Mouse (Mus musculus) megakaryocyte, embryonic 14.5 days (primary cell): ENCODE results near the gene Selenon.

ENCODE experiments used
- FLI1 ChIP-seq: IDR thresholded peaks from 2 replicates; pipeline ENCODE4 v1.6.1; 2012; ENCODE audit warnings: low read length, inconsistent platforms, mixed read lengths
- GATA1 ChIP-seq: IDR thresholded peaks from 3 replicates; pipeline ENCODE4 v1.6.1; 2012; ENCODE audit warnings: mixed read lengths, low read length, inconsistent platforms, borderline replicate concordance

DNA sequence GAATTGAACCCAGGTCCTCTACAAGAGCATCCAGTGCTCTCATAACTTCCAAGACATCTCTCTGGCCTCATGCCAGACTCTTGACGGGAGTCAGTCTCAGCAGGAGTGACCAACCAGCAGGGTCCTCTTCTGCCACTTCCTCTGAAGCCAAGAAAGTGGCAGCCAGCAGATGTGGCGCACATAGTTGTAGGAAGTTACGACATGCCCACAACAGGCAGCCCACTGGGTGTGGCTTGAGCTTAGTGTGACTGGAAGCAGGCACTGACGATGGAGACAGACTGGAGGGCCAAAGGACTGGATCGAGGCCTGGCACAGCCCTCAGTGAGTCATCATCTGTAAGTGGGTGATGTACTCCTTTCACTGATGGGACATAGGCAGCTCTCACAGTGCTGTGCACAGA lies 37.0 kb upstream of the Selenon start:
- TF ChIP-seq FLI1, result no peak
- no peak for TF ChIP-seq GATA1
